In the genomic region with DNA sequence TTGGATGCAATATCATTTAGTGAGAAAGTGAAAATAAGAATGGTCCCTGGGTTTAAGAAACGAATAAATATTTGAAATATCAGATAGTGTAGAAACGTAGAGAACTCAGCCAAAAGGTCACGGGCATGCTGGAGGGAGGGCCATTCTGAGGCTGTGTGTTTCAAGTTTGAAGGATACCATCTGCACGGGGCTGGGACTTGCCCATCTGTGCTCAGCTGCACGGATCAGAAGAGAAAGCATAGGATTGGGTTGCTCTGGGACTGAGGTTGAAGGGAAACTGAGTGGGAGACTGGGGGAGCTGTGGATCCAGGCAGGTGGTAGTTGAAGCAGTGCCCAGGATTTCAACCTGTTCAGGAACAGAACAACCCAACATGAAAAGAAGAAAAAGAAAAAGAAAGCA, we compare ENCODE assay signal across 10 mouse cellular contexts.
A peak's percentile ranks its signal among the peaks of the same experiment; 100 is the strongest.
DNase-seq lines count a peak whose midpoint lies in the region; ATAC-seq and TF ChIP-seq lines count a peak whose summit lies in the region.
"Had no signal": no experiment of that assay in that cellular context is flagged by ENCODE, and none has a peak within 500 bp of the region (broad histone marks: within the 10 kb centered on the region; RNA-seq: fewer than 3 reads in every experiment).

No protein-coding gene starts in this region.

- H3K27ac ChIP-seq in stomach, postnatal 0 days (replicated peaks) = no peak overlapping the region
- no peak overlapping the region for H3K27ac ChIP-seq in forebrain, postnatal 0 days (ENCODE audit: low read depth, low read length)
- H3K27ac ChIP-seq: heart, embryonic 13.5 days; midbrain, embryonic 10.5 days had no signal

- TF ChIP-seq CTCF in stomach, postnatal 0 days (IDR thresholded peaks at IDR 0.05; ENCODE audit: low read depth) = no peak
- TF ChIP-seq CTCF in forebrain, postnatal 0 days (IDR thresholded peaks at IDR 0.05; ENCODE audit: low read depth) = no peak

- no peak for ATAC-seq in stomach, postnatal 0 days (ENCODE audit: low FRiP score, low TSS enrichment)
- no peak for ATAC-seq in megakaryocyte progenitor cell, adult 5-6 weeks (replicated peaks; ENCODE audit: poor library complexity)
- ATAC-seq in forebrain, postnatal 0 days = no peak

- H3K9me3 ChIP-seq in stomach, postnatal 0 days (ENCODE audit: control insufficient read depth, low read length) = no peaks in the 10 kb centered on the region
- no peaks in the 10 kb centered on the region for H3K9me3 ChIP-seq in forebrain, postnatal 0 days (ENCODE audit: low read length)
- H3K9me3 ChIP-seq: heart, embryonic 13.5 days; midbrain, embryonic 10.5 days had no signal

- no peak overlapping the region for H3K9ac ChIP-seq in stomach, postnatal 0 days (ENCODE audit: low read length)
- no peak overlapping the region for H3K9ac ChIP-seq in forebrain, postnatal 0 days
- H3K9ac ChIP-seq: heart, embryonic 13.5 days had no signal

- H3K36me3 ChIP-seq in stomach, postnatal 0 days (ENCODE audit: control insufficient read depth, insufficient read depth, low read length) = no peaks in the 10 kb centered on the region
- H3K36me3 ChIP-seq in forebrain, postnatal 0 days (ENCODE audit: insufficient read depth) = no peaks in the 10 kb centered on the region
- H3K36me3 ChIP-seq: midbrain, embryonic 10.5 days had no signal

- 31% methylated on average over 5 of the region's 5 CpGs for WGBS in stomach, postnatal 0 days
- WGBS in forebrain, postnatal 0 days = 67% methylated on average over 5 of the region's 5 CpGs

- TF ChIP-seq EP300 in stomach, postnatal 0 days (optimal IDR thresholded peaks at IDR 0.05) = no peak

- no peaks in the 10 kb centered on the region for H3K27me3 ChIP-seq in stomach, postnatal 0 days (ENCODE audit: control insufficient read depth, insufficient read depth, low read length)
- no peaks in the 10 kb centered on the region for H3K27me3 ChIP-seq in forebrain, postnatal 0 days (ENCODE audit: insufficient read depth, low read length)
- H3K27me3 ChIP-seq: heart, embryonic 13.5 days had no signal

- no peak overlapping the region for H3K4me3 ChIP-seq in stomach, postnatal 0 days (ENCODE audit: low read depth, low read length)
- H3K4me3 ChIP-seq in forebrain, postnatal 0 days (ENCODE audit: low read depth, low read length) = no peak overlapping the region
- H3K4me3 ChIP-seq: heart, embryonic 13.5 days; midbrain, embryonic 10.5 days had no signal

- H3K4me2 ChIP-seq in stomach, postnatal 0 days (replicated peaks; ENCODE audit: low read depth) = 0 out of 2 replicates have a peak overlapping the region, but pooled peaks have one; percentile 12
- no peak overlapping the region for H3K4me2 ChIP-seq in forebrain, postnatal 0 days (ENCODE audit: low read depth)
- H3K4me2 ChIP-seq: heart, embryonic 13.5 days had no signal

- peak; percentile 6 to 11 for DNase-seq in adrenal gland, postnatal 36 days
- DNase-seq in adrenal gland, adult 8-10 months = no peak
- peak; percentile 52 for DNase-seq in testis, postnatal 14 days (ENCODE audit: low spot score)
- DNase-seq in testis, postnatal 10 days (ENCODE audit: low spot score) = no peak
- peak; percentile 20 to 44 for DNase-seq in kidney, postnatal 25 days
- DNase-seq in stomach, postnatal 0 days (ENCODE audit: low spot score) = no peak
- DNase-seq in forebrain, postnatal 0 days = no peak

- H3K4me1 ChIP-seq in stomach, postnatal 0 days (replicated peaks; ENCODE audit: control insufficient read depth, insufficient read depth) = no peaks in the 10 kb centered on the region
- no peaks in the 10 kb centered on the region for H3K4me1 ChIP-seq in forebrain, postnatal 0 days (ENCODE audit: insufficient read depth)

Comparison
In these comparisons a context has a peak if more than half of its experiments do, and no peak if none do; other contexts are left out.
1. DNase-seq: peak in adrenal gland, postnatal 36 days (2 of 2), testis, postnatal 14 days (single experiment) and kidney, postnatal 25 days (2 of 2); none in adrenal gland, adult 8-10 months (single experiment), testis, postnatal 10 days (single experiment), stomach, postnatal 0 days (single experiment) and forebrain, postnatal 0 days (single experiment).